8 mouse cellular contexts compared by ENCODE assay signal in the genomic region with DNA sequence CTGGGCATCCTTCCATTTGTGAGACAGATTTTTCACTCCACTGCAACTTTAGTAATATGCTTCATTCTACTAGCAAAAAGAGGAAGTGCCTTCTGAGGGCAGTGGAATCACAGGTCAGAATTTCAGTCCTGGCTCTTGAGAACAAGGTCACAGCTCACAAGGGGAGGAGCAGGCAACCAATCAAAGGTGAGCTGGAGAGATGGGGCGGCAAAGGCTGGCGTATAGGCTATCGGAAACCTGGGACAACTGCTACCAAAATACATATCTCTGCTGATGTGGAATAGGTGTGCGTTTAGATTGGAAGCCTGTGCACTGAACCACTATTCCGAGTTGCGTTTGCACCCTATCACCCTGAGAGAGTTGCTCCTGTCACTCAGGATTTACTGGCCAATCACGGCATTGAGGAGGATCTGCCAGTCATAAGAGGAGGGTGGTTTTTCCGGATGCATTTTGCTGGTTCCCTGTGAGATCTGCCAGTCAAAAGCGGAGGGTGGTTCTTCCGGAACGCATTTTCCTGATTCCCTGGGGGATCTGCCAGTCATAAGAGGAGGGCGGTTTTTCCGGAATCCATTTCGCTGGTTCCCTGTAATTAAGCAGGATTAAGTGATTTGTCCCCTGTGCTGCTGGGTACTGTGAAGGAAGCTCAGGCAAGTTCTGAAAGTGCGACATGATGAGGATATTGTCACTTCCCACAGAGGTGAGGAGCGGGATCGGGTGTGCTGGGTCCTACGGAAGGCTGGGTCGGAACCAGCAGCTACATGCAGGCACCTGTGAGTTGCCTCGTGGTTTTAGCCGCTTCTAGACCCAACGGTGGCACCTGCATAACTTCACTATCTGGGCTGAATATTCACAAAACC.
DNase-seq lines count a peak whose midpoint lies in the region; ATAC-seq lines count a peak whose summit lies in the region.
"Not testable (repeated sequence)": the region's sequence is repeated elsewhere in the genome, so short reads cannot be mapped to it uniquely, and the experiment has no call there.

No protein-coding gene starts in this region.

- H3K27ac ChIP-seq in brown adipose tissue, adult 24 weeks (replicated peaks; ENCODE audit: low read depth, low read length), result peak overlapping the region; percentile 87
- H3K27ac ChIP-seq in heart, embryonic 13.5 days (replicated peaks), result peak overlapping the region; percentile 83
- peak overlapping the region; percentile 76 for H3K27ac ChIP-seq in liver, embryonic 12.5 days
- H3K27ac ChIP-seq in stomach, embryonic 15.5 days, result peak overlapping the region; percentile 85

- peak overlapping the region; percentile 84 for H3K9ac ChIP-seq in heart, embryonic 13.5 days
- peak overlapping the region; percentile 72 for H3K9ac ChIP-seq in liver, embryonic 12.5 days
- H3K9ac ChIP-seq in stomach, embryonic 15.5 days, result peak overlapping the region; percentile 32; the same call in 1 of the 2 replicates

- peak; percentile 100 for ATAC-seq in heart, embryonic 13.5 days (ENCODE audit: extremely low read depth, insufficient number of reproducible peaks, low FRiP score, low TSS enrichment)
- peak; percentile 100 for ATAC-seq in liver, embryonic 12.5 days
- peak; percentile 100 for ATAC-seq in stomach, embryonic 15.5 days (ENCODE audit: insufficient read depth, low FRiP score, low read depth)

- not testable (repeated sequence) for H3K36me3 ChIP-seq in heart, embryonic 13.5 days; liver, embryonic 12.5 days; stomach, embryonic 15.5 days

- H3K27me3 ChIP-seq in heart, embryonic 13.5 days (replicated peaks); liver, embryonic 12.5 days (replicated peaks); stomach, embryonic 15.5 days (replicated peaks): not testable (repeated sequence)

- H3K4me1 ChIP-seq in brown adipose tissue, adult 24 weeks (ENCODE audit: control insufficient read depth, insufficient read depth, insufficient read length, low read length); heart, embryonic 13.5 days; liver, embryonic 12.5 days; stomach, embryonic 15.5 days: not testable (repeated sequence)

- not testable (repeated sequence) for H3K9me3 ChIP-seq in heart, embryonic 13.5 days; liver, embryonic 12.5 days (replicated peaks); stomach, embryonic 15.5 days

- WGBS in heart, embryonic 13.5 days, result under 1% methylated on average over 22 of the region's 22 CpGs
- under 1% methylated on average over 22 of the region's 22 CpGs for WGBS in liver, embryonic 12.5 days (ENCODE audit: insufficient replicate concordance)
- WGBS in stomach, embryonic 15.5 days, result under 1% methylated on average over 22 of the region's 22 CpGs

- H3K4me2 ChIP-seq in heart, embryonic 13.5 days, result peak overlapping the region; percentile 77
- H3K4me2 ChIP-seq in liver, embryonic 12.5 days, result peak overlapping the region; percentile 70
- H3K4me2 ChIP-seq in stomach, embryonic 15.5 days, result peak overlapping the region; percentile 53

- peak overlapping the region; percentile 88 for H3K4me3 ChIP-seq in brown adipose tissue, adult 24 weeks (ENCODE audit: insufficient read depth, low read depth, low read length)
- peak overlapping the region; percentile 68 for H3K4me3 ChIP-seq in heart, embryonic 13.5 days
- H3K4me3 ChIP-seq in liver, embryonic 12.5 days, result peak overlapping the region; percentile 70
- peak overlapping the region; percentile 61 for H3K4me3 ChIP-seq in stomach, embryonic 15.5 days (replicated peaks)

- DNase-seq in CD4-positive, CD25-positive, alpha-beta regulatory T cell, adult 2 months (ENCODE audit: low read depth, low spot score), result peak; percentile 92
- DNase-seq in fat pad, adult 2 months (ENCODE audit: extremely low read depth, low read depth, low spot score), result peak; percentile 86
- DNase-seq in kidney, postnatal 10 days, result peak; percentile 91
- DNase-seq in natural killer cell, adult 2 months (ENCODE audit: low spot score in 2 of 2), result peak; percentile 86 to 87

Comparison
In these comparisons a context has a peak if more than half of its experiments do, and no peak if none do; other contexts are left out.
1. Peak in every context shown above with its lines: DNase-seq, ATAC-seq, H3K4me3 ChIP-seq and H3K27ac ChIP-seq.
2. H3K9ac ChIP-seq: peak in every context shown above with its lines; median percentile 84 in heart, embryonic 13.5 days; 72 in liver, embryonic 12.5 days; 32 in stomach, embryonic 15.5 days.